Mouse (Mus musculus) CH12.LX (cell line): ENCODE measurements around the gene Alpk1.

Source experiments
- CTCF ChIP-seq, 2 experiments: IDR thresholded peaks in 1 of 2; conservative IDR thresholded peaks in 1 of 2; 2 replicates each; pipeline ENCODE4 v1.5.1; 2011 to 2012; ENCODE audit warnings: low read depth in 2 of 2, low read length in 2 of 2, improper control_type of control experiment in 1 of 2, inconsistent platforms in 1 of 2, mild to moderate bottlenecking in 1 of 2, moderate library complexity in 1 of 2
- EP300 ChIP-seq: IDR thresholded peaks from 2 replicates; pipeline ENCODE4 v1.6.1; 2011; ENCODE audit warnings: low read length, improper control_type of control experiment
- UBTF ChIP-seq: IDR thresholded peaks from 2 replicates; pipeline ENCODE4 v1.6.1; 2012; ENCODE audit warnings: low read depth, mild to moderate bottlenecking, inconsistent platforms, low read length, improper control_type of control experiment, moderate library complexity

GRCm38 (mm10) chr3:127749981-127750562 lies 30.3 kb downstream of the Alpk1 start:
- TF ChIP-seq UBTF = no peak
- no peak for TF ChIP-seq CTCF (conservative IDR thresholded peaks at IDR 0.05 in 1 of 2, IDR thresholded peaks at IDR 0.05 in 1 of 2; ENCODE audit: low read depth in 2 of 2, low read length in 2 of 2)
- TF ChIP-seq EP300 = no peak
